Mouse (Mus musculus): ENCODE measurements at regions not wholly inside any gene's neighbourhood (a gene's known extent, or its start where the extent isn't known, plus 50 kb on each side); places are given as distances from the start of the nearest gene placed in this dataset.
A peak's percentile ranks its signal among the peaks of the same experiment; 100 is the strongest.

GRCm38 (mm10) chr1:35694349-35694748 lies 373.9 kb upstream of the Hs6st1 start:
- no peak overlapping the region for H3K4me2 ChIP-seq (ENCODE audit: low read depth, low read length)
- H3K36me3 ChIP-seq (replicated peaks; ENCODE audit: control insufficient read depth, insufficient read depth, low read depth, low read length), result no peaks in the 10 kb centered on the region
- H3K27ac ChIP-seq (replicated peaks; ENCODE audit: low read depth, low read length), result no peak overlapping the region
- ATAC-seq (replicated peaks; ENCODE audit: insufficient number of reproducible peaks, low FRiP score, low TSS enrichment, low read depth) (no peak), DNase-seq (ENCODE audit: low spot score) (no peak)
- no peaks in the 10 kb centered on the region for H3K9me3 ChIP-seq (replicated peaks; ENCODE audit: control insufficient read depth, low read length)
- WGBS, result 34% methylated on average over 3 of the region's 3 CpGs
- no peaks in the 10 kb centered on the region for H3K4me1 ChIP-seq (ENCODE audit: control insufficient read depth, insufficient read depth, low read length)
- no peak overlapping the region for H3K9ac ChIP-seq (replicated peaks; ENCODE audit: low read length)
- H3K27me3 ChIP-seq (ENCODE audit: control insufficient read depth, insufficient read depth, low read length), result no peaks in the 10 kb centered on the region
- no peak overlapping the region for H3K4me3 ChIP-seq (ENCODE audit: low read depth, low read length)

- Histone ChIP-seq H3K4me3 (ENCODE audit: low read depth, low read length) (no peak overlapping the region), H3K9ac (replicated peaks; ENCODE audit: low read length) (no peak overlapping the region), H3K4me2 (ENCODE audit: low read depth, low read length) (no peak overlapping the region), H3K36me3 (replicated peaks; ENCODE audit: control insufficient read depth, insufficient read depth, low read depth, low read length) (no peaks in the 10 kb centered on the region), H3K27me3 (ENCODE audit: control insufficient read depth, insufficient read depth, low read length) (no peaks in the 10 kb centered on the region), H3K9me3 (replicated peaks; ENCODE audit: control insufficient read depth, low read length) (no peaks in the 10 kb centered on the region), H3K27ac (replicated peaks; ENCODE audit: low read depth, low read length) (no peak overlapping the region), H3K4me1 (ENCODE audit: control insufficient read depth, insufficient read depth, low read length) (no peaks in the 10 kb centered on the region)
- ATAC-seq (replicated peaks; ENCODE audit: insufficient number of reproducible peaks, low FRiP score, low TSS enrichment, low read depth) (no peak), DNase-seq (ENCODE audit: low spot score) (peak; percentile 5)
- 49% methylated on average over 15 of the region's 15 CpGs for WGBS
Observed at GRCm38 (mm10) chr1:35694775-35695591, 373.2 kb upstream of the Hs6st1 start.

GRCm38 (mm10) chr1:35697218-35697617 lies 371.0 kb upstream of the Hs6st1 start:
- no peaks in the 10 kb centered on the region for H3K36me3 ChIP-seq (replicated peaks; ENCODE audit: control insufficient read depth, insufficient read depth, low read depth, low read length)
- H3K4me2 ChIP-seq (ENCODE audit: low read depth, low read length), result no peak overlapping the region
- H3K9me3 ChIP-seq (replicated peaks; ENCODE audit: control insufficient read depth, low read length), result no peaks in the 10 kb centered on the region
- H3K9ac ChIP-seq (replicated peaks; ENCODE audit: low read length), result no peak overlapping the region
- H3K27me3 ChIP-seq (ENCODE audit: control insufficient read depth, insufficient read depth, low read length), result no peaks in the 10 kb centered on the region
- ATAC-seq (replicated peaks; ENCODE audit: insufficient number of reproducible peaks, low FRiP score, low TSS enrichment, low read depth) (no peak), DNase-seq (ENCODE audit: low spot score) (no peak)
- no peak overlapping the region for H3K27ac ChIP-seq (replicated peaks; ENCODE audit: low read depth, low read length)
- WGBS, result 18% methylated on average over 4 of the region's 4 CpGs
- H3K4me3 ChIP-seq (ENCODE audit: low read depth, low read length), result no peak overlapping the region
- no peaks in the 10 kb centered on the region for H3K4me1 ChIP-seq (ENCODE audit: control insufficient read depth, insufficient read depth, low read length)

GRCm38 (mm10) chr1:35697834-35698500 lies 370.2 kb upstream of the Hs6st1 start:
- Histone ChIP-seq H3K4me3 (ENCODE audit: low read depth, low read length) (no peak overlapping the region), H3K9ac (replicated peaks; ENCODE audit: low read length) (no peak overlapping the region)
- DNase-seq (ENCODE audit: low spot score), result no peak

GRCm38 (mm10) chr1:35702585-35702984 lies 365.6 kb upstream of the Hs6st1 start:
- no peaks in the 10 kb centered on the region for H3K27me3 ChIP-seq (ENCODE audit: control insufficient read depth, insufficient read depth, low read length)
- H3K9ac ChIP-seq (replicated peaks; ENCODE audit: low read length), result no peak overlapping the region
- no peak for ATAC-seq (replicated peaks; ENCODE audit: insufficient number of reproducible peaks, low FRiP score, low TSS enrichment, low read depth)
- WGBS, result 76% methylated on average over 1 of the region's 1 CpGs
- no peaks in the 10 kb centered on the region for H3K9me3 ChIP-seq (replicated peaks; ENCODE audit: control insufficient read depth, low read length)
- H3K27ac ChIP-seq (replicated peaks; ENCODE audit: low read depth, low read length), result no peak overlapping the region
- H3K4me2 ChIP-seq (ENCODE audit: low read depth, low read length), result no peak overlapping the region
- no peak overlapping the region for H3K4me3 ChIP-seq (ENCODE audit: low read depth, low read length)
- no peak for DNase-seq (ENCODE audit: low spot score)
- H3K36me3 ChIP-seq (replicated peaks; ENCODE audit: control insufficient read depth, insufficient read depth, low read depth, low read length), result no peaks in the 10 kb centered on the region
- no peaks in the 10 kb centered on the region for H3K4me1 ChIP-seq (ENCODE audit: control insufficient read depth, insufficient read depth, low read length)

More at GRCm38 (mm10) chr1:35697834-35698500, 370.2 kb upstream of the Hs6st1 start:
- H3K27ac ChIP-seq (replicated peaks; ENCODE audit: low read depth, low read length), result no peak overlapping the region
- H3K9me3 ChIP-seq (replicated peaks; ENCODE audit: control insufficient read depth, low read length), result no peaks in the 10 kb centered on the region
- no peaks in the 10 kb centered on the region for H3K27me3 ChIP-seq (ENCODE audit: control insufficient read depth, insufficient read depth, low read length)
- H3K4me2 ChIP-seq (ENCODE audit: low read depth, low read length), result no peak overlapping the region
- ATAC-seq (replicated peaks; ENCODE audit: insufficient number of reproducible peaks, low FRiP score, low TSS enrichment, low read depth), result no peak
- H3K4me1 ChIP-seq (ENCODE audit: control insufficient read depth, insufficient read depth, low read length), result no peaks in the 10 kb centered on the region
- H3K36me3 ChIP-seq (replicated peaks; ENCODE audit: control insufficient read depth, insufficient read depth, low read depth, low read length), result no peaks in the 10 kb centered on the region
- 16% methylated on average over 10 of the region's 10 CpGs for WGBS

- no peak overlapping the region for H3K9ac ChIP-seq (replicated peaks; ENCODE audit: low read length)
- H3K27me3 ChIP-seq (ENCODE audit: control insufficient read depth, insufficient read depth, low read length), result no peaks in the 10 kb centered on the region
- ATAC-seq (replicated peaks; ENCODE audit: insufficient number of reproducible peaks, low FRiP score, low TSS enrichment, low read depth) (no peak), DNase-seq (ENCODE audit: low spot score) (no peak)
- H3K27ac ChIP-seq (replicated peaks; ENCODE audit: low read depth, low read length), result no peak overlapping the region
- H3K4me1 ChIP-seq (ENCODE audit: control insufficient read depth, insufficient read depth, low read length), result no peaks in the 10 kb centered on the region
- WGBS, result 80% methylated on average over 6 of the region's 6 CpGs
- H3K36me3 ChIP-seq (replicated peaks; ENCODE audit: control insufficient read depth, insufficient read depth, low read depth, low read length), result no peaks in the 10 kb centered on the region
- no peaks in the 10 kb centered on the region for H3K9me3 ChIP-seq (replicated peaks; ENCODE audit: control insufficient read depth, low read length)
- no peak overlapping the region for H3K4me3 ChIP-seq (ENCODE audit: low read depth, low read length)
- no peak overlapping the region for H3K4me2 ChIP-seq (ENCODE audit: low read depth, low read length)
Observed at GRCm38 (mm10) chr1:35706336-35706735, 361.9 kb upstream of the Hs6st1 start.

- ATAC-seq (replicated peaks; ENCODE audit: insufficient number of reproducible peaks, low FRiP score, low TSS enrichment, low read depth), result no peak
- no peaks in the 10 kb centered on the region for H3K36me3 ChIP-seq (replicated peaks; ENCODE audit: control insufficient read depth, insufficient read depth, low read depth, low read length)
- no peak overlapping the region for H3K4me3 ChIP-seq (ENCODE audit: low read depth, low read length)
- WGBS, result 93% methylated on average over 2 of the region's 2 CpGs
- H3K27me3 ChIP-seq (ENCODE audit: control insufficient read depth, insufficient read depth, low read length), result no peaks in the 10 kb centered on the region
- H3K9me3 ChIP-seq (replicated peaks; ENCODE audit: control insufficient read depth, low read length), result no peaks in the 10 kb centered on the region
- H3K27ac ChIP-seq (replicated peaks; ENCODE audit: low read depth, low read length), result no peak overlapping the region
- H3K4me2 ChIP-seq (ENCODE audit: low read depth, low read length), result no peak overlapping the region
- no peaks in the 10 kb centered on the region for H3K4me1 ChIP-seq (ENCODE audit: control insufficient read depth, insufficient read depth, low read length)
- DNase-seq (ENCODE audit: low spot score), result no peak
- H3K9ac ChIP-seq (replicated peaks; ENCODE audit: low read length), result no peak overlapping the region
Observed at GRCm38 (mm10) chr1:35708176-35708788, 359.9 kb upstream of the Hs6st1 start.

- no peaks in the 10 kb centered on the region for H3K36me3 ChIP-seq (replicated peaks; ENCODE audit: control insufficient read depth, insufficient read depth, low read depth, low read length)
- H3K4me3 ChIP-seq (ENCODE audit: low read depth, low read length), result no peak overlapping the region
- ATAC-seq (replicated peaks; ENCODE audit: insufficient number of reproducible peaks, low FRiP score, low TSS enrichment, low read depth), result no peak
- no peaks in the 10 kb centered on the region for H3K27me3 ChIP-seq (ENCODE audit: control insufficient read depth, insufficient read depth, low read length)
- no peak overlapping the region for H3K4me2 ChIP-seq (ENCODE audit: low read depth, low read length)
- no peak overlapping the region for H3K27ac ChIP-seq (replicated peaks; ENCODE audit: low read depth, low read length)
- H3K9ac ChIP-seq (replicated peaks; ENCODE audit: low read length), result no peak overlapping the region
- H3K4me1 ChIP-seq (ENCODE audit: control insufficient read depth, insufficient read depth, low read length), result no peaks in the 10 kb centered on the region
- no peak for DNase-seq (ENCODE audit: low spot score)
- no peaks in the 10 kb centered on the region for H3K9me3 ChIP-seq (replicated peaks; ENCODE audit: control insufficient read depth, low read length)
Observed at GRCm38 (mm10) chr1:35709214-35709613, 359.0 kb upstream of the Hs6st1 start.
